Comparison of ENCODE assay signal across 18 mouse cellular contexts in genomic region chr11:93771143-93771940, GRCm38 (mm10).
DNase-seq lines count a peak whose midpoint lies in the region; ATAC-seq and TF ChIP-seq lines count a peak whose summit lies in the region.
"Had no signal": no experiment of that assay in that cellular context is flagged by ENCODE, and none has a peak within 500 bp of the region (broad histone marks: within the 10 kb centered on the region; RNA-seq: fewer than 3 reads in every experiment).

No protein-coding gene starts in this region.

- no peak overlapping the region for H3K4me2 ChIP-seq in lung, embryonic 16.5 days (ENCODE audit: low read depth, low read length)
- H3K4me2 ChIP-seq: embryonic facial prominence, embryonic 15.5 days; hindbrain, embryonic 13.5 days; limb, embryonic 12.5 days; liver, embryonic 15.5 days had no signal

- no peak for TF ChIP-seq CTCF in MEL (IDR thresholded peaks at IDR 0.05 in 2 of 3, conservative IDR thresholded peaks at IDR 0.05 in 1 of 3; ENCODE audit: control insufficient read depth in 1 of 3, insufficient read depth in 1 of 3, low read depth in 2 of 3, low read length in 3 of 3, poor library complexity in 1 of 3, severe bottlenecking in 1 of 3)

- peak; percentile 25 for DNase-seq in cerebellum, adult 9-10 months
- DNase-seq in lung, postnatal 4 days = no peak
- peak; percentile 64 for DNase-seq in MEL (ENCODE audit: low read depth, low spot score)
- peak; percentile 68 to 74 for DNase-seq in cerebellum, postnatal 14 days
- DNase-seq in heart, postnatal 36 days = no peak
- DNase-seq: adrenal gland, adult 8-10 months; B cell, adult 2 months; kidney, postnatal 36 days; right cerebral cortex, postnatal 4 days had no signal

- H3K27me3 ChIP-seq in lung, embryonic 16.5 days (ENCODE audit: control insufficient read depth, insufficient read depth, low read depth, low read length) = no peaks in the 10 kb centered on the region
- no peaks in the 10 kb centered on the region for H3K27me3 ChIP-seq in MEL (ENCODE audit: control insufficient read depth in 1 of 2, insufficient read depth in 2 of 2, low read length in 2 of 2)
- H3K27me3 ChIP-seq: embryonic facial prominence, embryonic 15.5 days; hindbrain, embryonic 13.5 days; limb, embryonic 12.5 days; liver, embryonic 15.5 days; megakaryocyte, embryonic 14.5 days had no signal

- TF ChIP-seq EP300 in MEL (IDR thresholded peaks at IDR 0.05; ENCODE audit: low read depth in 1 of 2, low read length in 2 of 2) = peak; percentile 36 to 61; a peak in 2 of 4 replicates

- intact Hi-C loops in heart, postnatal 36 days (cut with DNase I) = no loop called here

- no peak overlapping the region for H3K4me3 ChIP-seq in lung, embryonic 16.5 days (ENCODE audit: low read length)
- H3K4me3 ChIP-seq in MEL (ENCODE audit: control insufficient read depth in 1 of 2, insufficient read depth in 1 of 2, low read depth in 2 of 2, low read length in 2 of 2) = no peak overlapping the region
- H3K4me3 ChIP-seq: embryonic facial prominence, embryonic 15.5 days; hindbrain, embryonic 13.5 days; limb, embryonic 12.5 days; liver, embryonic 15.5 days; megakaryocyte, embryonic 14.5 days had no signal

- no peak for TF ChIP-seq RAD21 in MEL (IDR thresholded peaks at IDR 0.05; ENCODE audit: low read depth, low read length)

- H3K9ac ChIP-seq in lung, embryonic 16.5 days (ENCODE audit: low read length) = no peak overlapping the region
- H3K9ac ChIP-seq in MEL (ENCODE audit: control insufficient read depth, low read depth, low read length, poor library complexity, severe bottlenecking) = no peak overlapping the region
- H3K9ac ChIP-seq: embryonic facial prominence, embryonic 15.5 days; hindbrain, embryonic 13.5 days; limb, embryonic 12.5 days; liver, embryonic 15.5 days had no signal

- H3K9me3 ChIP-seq in lung, embryonic 16.5 days (ENCODE audit: control insufficient read depth, low read length) = no peaks in the 10 kb centered on the region
- no peaks in the 10 kb centered on the region for H3K9me3 ChIP-seq in MEL (replicated peaks; ENCODE audit: insufficient read depth, low read length)
- H3K9me3 ChIP-seq: embryonic facial prominence, embryonic 15.5 days; liver, embryonic 15.5 days had no signal

- H3K36me3 ChIP-seq in lung, embryonic 16.5 days (ENCODE audit: control insufficient read depth, insufficient read depth, low read length) = no peaks in the 10 kb centered on the region
- H3K36me3 ChIP-seq in MEL (ENCODE audit: control insufficient read depth in 1 of 2, insufficient read depth in 2 of 2, low read length in 2 of 2) = peaks cover 0 to 2% of the 10 kb centered on the region in 2 experiments; a peak in 2 of 4 replicates
- H3K36me3 ChIP-seq: embryonic facial prominence, embryonic 15.5 days; hindbrain, embryonic 13.5 days; limb, embryonic 12.5 days; liver, embryonic 15.5 days had no signal

- H3K27ac ChIP-seq in lung, embryonic 16.5 days (ENCODE audit: low read length) = no peak overlapping the region
- no peak overlapping the region for H3K27ac ChIP-seq in MEL (ENCODE audit: control insufficient read depth, low read depth, low read length)
- H3K27ac ChIP-seq: embryonic facial prominence, embryonic 15.5 days; hindbrain, embryonic 13.5 days; limb, embryonic 12.5 days; liver, embryonic 15.5 days had no signal

- no peaks in the 10 kb centered on the region for H3K79me2 ChIP-seq in MEL (ENCODE audit: control insufficient read depth, insufficient read depth, low read length, poor library complexity)

- no peaks in the 10 kb centered on the region for H3K4me1 ChIP-seq in lung, embryonic 16.5 days (replicated peaks; ENCODE audit: control insufficient read depth, insufficient read depth, low read length)
- 0 out of 4 replicates have a peak, but pooled peaks cover 0 to 5% of the 10 kb centered on the region in 2 experiments for H3K4me1 ChIP-seq in MEL (ENCODE audit: control insufficient read depth in 1 of 2, insufficient read depth in 2 of 2, low read length in 2 of 2)
- H3K4me1 ChIP-seq: embryonic facial prominence, embryonic 15.5 days; limb, embryonic 12.5 days; liver, embryonic 15.5 days; megakaryocyte, embryonic 14.5 days had no signal

- WGBS in lung, embryonic 16.5 days = 50% methylated on average over 5 of the region's 5 CpGs

- no peak for TF ChIP-seq POLR2A in MEL (IDR thresholded peaks at IDR 0.05; ENCODE audit: control insufficient read depth in 1 of 2, insufficient read depth in 1 of 2, low read depth in 1 of 2, low read length in 2 of 2, poor library complexity in 1 of 2)

- no peak for ATAC-seq in cerebellum, adult (ENCODE audit: insufficient number of reproducible peaks, low FRiP score, low TSS enrichment)
- ATAC-seq in lung, embryonic 16.5 days (ENCODE audit: low read depth) = peak; percentile 26; the same call in 1 of the 2 replicates
- no peak for ATAC-seq in megakaryocyte-erythroid progenitor cell, adult 5-6 weeks (replicated peaks; ENCODE audit: low FRiP score, low TSS enrichment, poor library complexity, severe bottlenecking)
- ATAC-seq: intestine, embryonic 16.5 days had no signal

TF ChIP-seq in MEL, 35 proteins besides CTCF, POLR2A, EP300 and RAD21:
- peak; percentile 40; the same call in 1 of the 2 replicates for TF ChIP-seq RCOR1 (IDR thresholded peaks at IDR 0.05; ENCODE audit: low read depth, low read length)
- TF ChIP-seq USF1 (IDR thresholded peaks at IDR 0.05; ENCODE audit: low read depth, low read length) = no peak
- TF ChIP-seq MAX (IDR thresholded peaks at IDR 0.05; ENCODE audit: low read length) = no peak
- peak; percentile 25 for TF ChIP-seq TAL1 (IDR thresholded peaks at IDR 0.05; ENCODE audit: low read length)
- no peak for TF ChIP-seq ZNF384 (IDR thresholded peaks at IDR 0.05; ENCODE audit: low read depth, low read length)
- TF ChIP-seq TCF12 (IDR thresholded peaks at IDR 0.05; ENCODE audit: low read depth, low read length) = no peak
- TF ChIP-seq GATA1 (IDR thresholded peaks at IDR 0.05; ENCODE audit: low read depth, low read length) = peak; percentile 48

Comparison
In these comparisons a context has a peak if more than half of its experiments do, and no peak if none do; other contexts are left out.
1. DNase-seq: peak in cerebellum, adult 9-10 months (single experiment), MEL (single experiment) and cerebellum, postnatal 14 days (2 of 2); none in lung, postnatal 4 days (0 of 2) and heart, postnatal 36 days (0 of 2).